Mouse (Mus musculus) intestine, embryonic 16.5 days (tissue): Measurements from ENCODE around the gene Btbd16. TPM values are rescaled to one million over a fixed set of nuclear protein-coding genes. Genes with fewer than 3 reads are reported as not detected.

Experiments
- ATAC-seq: fragments of 200-750 bp; cut with Nextera tagmentation; 2 replicates; pipeline ENCODE4 v1.8.0; 2017; ENCODE audit warnings: moderate TSS enrichment, moderate library complexity
- H3K27ac ChIP-seq: fragments of 300-500 bp; sonication (generic); 2 replicates; pipeline ENCODE4 v1.5.1; 2014; ENCODE audit warnings: mild to moderate bottlenecking, low read length
- H3K27me3 ChIP-seq: fragments of 300-500 bp; sonication (generic); replicated peaks from 2 replicates; pipeline ENCODE4 v1.6.1; 2014; ENCODE audit warnings: low read length, control low read depth, mixed read lengths; ENCODE audit not compliant: control insufficient read depth, insufficient read depth
- H3K36me3 ChIP-seq: fragments of 300-500 bp; sonication (generic); 2 replicates; pipeline ENCODE4 v1.6.1; 2014; ENCODE audit warnings: low read length, control low read depth; ENCODE audit not compliant: control insufficient read depth, insufficient read depth
- H3K4me1 ChIP-seq: fragments of 300-500 bp; sonication (generic); 2 replicates; pipeline ENCODE4 v1.6.1; 2014; ENCODE audit warnings: low read length, control low read depth, mixed read lengths; ENCODE audit not compliant: control insufficient read depth, insufficient read depth
- H3K4me2 ChIP-seq: fragments of 300-500 bp; sonication (generic); 2 replicates; pipeline ENCODE4 v1.6.1; 2014; ENCODE audit warnings: low read depth, low read length, control low read depth
- H3K4me3 ChIP-seq: fragments of 300-500 bp; sonication (generic); 2 replicates; pipeline ENCODE4 v1.5.1; 2014; ENCODE audit warnings: mild to moderate bottlenecking, low read length
- H3K9ac ChIP-seq: fragments of 300-500 bp; sonication (generic); 2 replicates; pipeline ENCODE4 v1.6.1; 2014; ENCODE audit warnings: low read depth, low read length
- H3K9me3 ChIP-seq: fragments of 300-500 bp; sonication (generic); 2 replicates; pipeline ENCODE4 v1.6.1; 2016; ENCODE audit warnings: low read length, control low read depth; ENCODE audit not compliant: control insufficient read depth
- whole genome bisulfite sequencing: fragments of 180-500 bp; shearing (Covaris S2); extraction: QIAGEN DNeasy Blood & Tissue Kit; methylation state at CpG from one replicate; pipeline ENCODE4 v1.1.7; 2014; 5-methylcytosine and 5-hydroxymethylcytosine counted together
- polyA plus RNA-seq: library from polyadenylated mRNA; unstranded; fragments of >200 nt; fragmentation: Nextera tagmentation; extraction: Ambion mirVana; gene quantifications from 2 replicates; pipeline ENCODE4 v1.2.1, GENCODE M21; 2015

Btbd16 gene
- polyA plus RNA-seq, 1 experiment from 2014 or later: 0.05 TPM

GRCm38 (mm10) chr7:130787537-130787936 is 13.7 kb downstream of the Btbd16 start:
- ATAC-seq: no peak
- WGBS: 86% methylated on average over 4 of the region's 4 CpGs
- peaks cover 9% of the 10 kb centered on the region for H3K4me1 ChIP-seq

GRCm38 (mm10) chr7:130788950-130789349 is 15.1 kb downstream of the Btbd16 start:
- H3K4me2 ChIP-seq: no peak overlapping the region
- peaks cover 9% of the 10 kb centered on the region for H3K4me1 ChIP-seq
- no peak overlapping the region for H3K4me3 ChIP-seq
- H3K27ac ChIP-seq: no peak overlapping the region
- no peaks in the 10 kb centered on the region for H3K9me3 ChIP-seq
- H3K9ac ChIP-seq: no peak overlapping the region
- WGBS: 87% methylated on average over 3 of the region's 3 CpGs
- H3K27me3 ChIP-seq: no peaks in the 10 kb centered on the region
- H3K36me3 ChIP-seq: no peaks in the 10 kb centered on the region
- ATAC-seq: no peak

More at GRCm38 (mm10) chr7:130787537-130787936, 13.7 kb downstream of the Btbd16 start:
- H3K4me2 ChIP-seq: no peak overlapping the region
- no peaks in the 10 kb centered on the region for H3K36me3 ChIP-seq
- no peak overlapping the region for H3K9ac ChIP-seq
- no peak overlapping the region for H3K4me3 ChIP-seq
- no peaks in the 10 kb centered on the region for H3K9me3 ChIP-seq
- no peak overlapping the region for H3K27ac ChIP-seq
- no peaks in the 10 kb centered on the region for H3K27me3 ChIP-seq

- no peak overlapping the region for H3K4me2 ChIP-seq
- no peak overlapping the region for H3K9ac ChIP-seq
- H3K4me3 ChIP-seq: no peak overlapping the region
- H3K27ac ChIP-seq: no peak overlapping the region
- no peaks in the 10 kb centered on the region for H3K27me3 ChIP-seq
- H3K4me1 ChIP-seq: peaks cover 9% of the 10 kb centered on the region
- H3K9me3 ChIP-seq: no peaks in the 10 kb centered on the region
- WGBS: 76% methylated on average over 7 of the region's 7 CpGs
- no peaks in the 10 kb centered on the region for H3K36me3 ChIP-seq
- ATAC-seq: no peak
These were observed 15.6 kb downstream of the Btbd16 start for GRCm38 (mm10) chr7:130789456-130789855.

- H3K27ac ChIP-seq: no peak overlapping the region
- H3K27me3 ChIP-seq: no peaks in the 10 kb centered on the region
- H3K4me1 ChIP-seq: no peaks in the 10 kb centered on the region
- no peaks in the 10 kb centered on the region for H3K9me3 ChIP-seq
- H3K4me3 ChIP-seq: no peak overlapping the region
- no peak overlapping the region for H3K9ac ChIP-seq
- no peak overlapping the region for H3K4me2 ChIP-seq
- WGBS: 81% methylated on average over 9 of the region's 9 CpGs
- ATAC-seq: no peak
- H3K36me3 ChIP-seq: no peaks in the 10 kb centered on the region
These were observed 19.8 kb downstream of the Btbd16 start for GRCm38 (mm10) chr7:130793671-130794070.

GRCm38 (mm10) chr7:130796786-130797185 is 22.9 kb downstream of the Btbd16 start:
- Histone ChIP-seq H3K9me3 (no peaks in the 10 kb centered on the region), H3K9ac (no peak overlapping the region), H3K4me3 (no peak overlapping the region), H3K27me3 (no peaks in the 10 kb centered on the region), H3K4me1 (no peaks in the 10 kb centered on the region), H3K27ac (no peak overlapping the region), H3K4me2 (no peak overlapping the region), H3K36me3 (no peaks in the 10 kb centered on the region)
- ATAC-seq: no peak
- WGBS: 70% methylated on average over 8 of the region's 8 CpGs

- Histone ChIP-seq H3K27me3 (no peaks in the 10 kb centered on the region), H3K36me3 (no peaks in the 10 kb centered on the region), H3K4me2 (no peak overlapping the region), H3K4me3 (no peak overlapping the region), H3K27ac (no peak overlapping the region), H3K9me3 (no peaks in the 10 kb centered on the region), H3K4me1 (no peaks in the 10 kb centered on the region), H3K9ac (no peak overlapping the region)
- no peak for ATAC-seq
- WGBS: 91% methylated on average over 6 of the region's 6 CpGs
These were observed 23.7 kb downstream of the Btbd16 start for GRCm38 (mm10) chr7:130797524-130797923.

- Histone ChIP-seq H3K36me3 (no peaks in the 10 kb centered on the region), H3K27ac (no peak overlapping the region), H3K4me2 (no peak overlapping the region), H3K4me3 (no peak overlapping the region), H3K4me1 (no peaks in the 10 kb centered on the region), H3K27me3 (no peaks in the 10 kb centered on the region), H3K9ac (no peak overlapping the region), H3K9me3 (no peaks in the 10 kb centered on the region)
- 57% methylated on average over 10 of the region's 10 CpGs for WGBS
- ATAC-seq: no peak
These were observed 25.5 kb downstream of the Btbd16 start for GRCm38 (mm10) chr7:130799418-130799817.

GRCm38 (mm10) chr7:130800681-130801080 is 26.8 kb downstream of the Btbd16 start:
- ATAC-seq: no peak
- no peak overlapping the region for H3K4me2 ChIP-seq
- no peaks in the 10 kb centered on the region for H3K36me3 ChIP-seq
- H3K9ac ChIP-seq: no peak overlapping the region
- H3K27me3 ChIP-seq: no peaks in the 10 kb centered on the region
- 47% methylated on average over 4 of the region's 4 CpGs for WGBS
- no peaks in the 10 kb centered on the region for H3K4me1 ChIP-seq
- no peaks in the 10 kb centered on the region for H3K9me3 ChIP-seq
- no peak overlapping the region for H3K4me3 ChIP-seq
- H3K27ac ChIP-seq: no peak overlapping the region

GRCm38 (mm10) chr7:130801811-130802210 is 27.9 kb downstream of the Btbd16 start:
- no peak overlapping the region for H3K9ac ChIP-seq
- WGBS: 84% methylated on average over 4 of the region's 4 CpGs
- ATAC-seq: no peak
- H3K4me1 ChIP-seq: no peaks in the 10 kb centered on the region
- H3K9me3 ChIP-seq: no peaks in the 10 kb centered on the region
- H3K36me3 ChIP-seq: no peaks in the 10 kb centered on the region
- H3K27ac ChIP-seq: no peak overlapping the region
- H3K27me3 ChIP-seq: no peaks in the 10 kb centered on the region
- no peak overlapping the region for H3K4me2 ChIP-seq
- H3K4me3 ChIP-seq: no peak overlapping the region

- Histone ChIP-seq H3K36me3 (no peaks in the 10 kb centered on the region), H3K9ac (no peak overlapping the region), H3K27me3 (no peaks in the 10 kb centered on the region), H3K4me3 (no peak overlapping the region), H3K27ac (no peak overlapping the region), H3K9me3 (no peaks in the 10 kb centered on the region), H3K4me2 (no peak overlapping the region), H3K4me1 (peaks cover 3% of the 10 kb centered on the region; the same call in 1 of the 2 replicates)
- WGBS: 84% methylated on average over 8 of the region's 8 CpGs
- ATAC-seq: no peak
These were observed 29.5 kb downstream of the Btbd16 start for GRCm38 (mm10) chr7:130803251-130803825.
